Mouse (Mus musculus): ENCODE measurements around the gene Gtf2a2.

The Gtf2a2 gene

DNA sequence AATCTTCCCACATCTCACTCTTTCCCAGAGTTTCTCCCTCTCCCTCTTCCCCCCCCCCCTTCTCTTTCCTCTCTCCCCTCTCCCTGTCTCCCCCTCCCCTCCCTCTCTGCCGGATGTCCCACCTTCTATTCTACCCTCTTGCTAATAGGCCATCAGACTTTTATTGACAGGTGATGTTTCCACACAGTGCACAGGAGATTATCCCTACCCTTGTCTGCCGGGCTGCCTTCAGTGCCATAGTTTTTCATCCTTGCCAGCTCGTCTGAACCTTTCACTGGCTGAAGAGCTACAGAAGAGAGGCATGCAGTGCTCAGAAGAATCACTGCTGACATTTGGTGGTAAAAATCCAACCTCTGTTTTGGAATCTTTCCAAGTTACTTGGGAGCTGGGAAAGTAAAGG, 41.1 kb downstream of the Gtf2a2 start:
- no peak for DNase-seq (ENCODE audit: low spot score in 2 of 2)

GRCm38 (mm10) chr9:70062012-70062411, 49.7 kb downstream of the Gtf2a2 start:
- no peak for DNase-seq (ENCODE audit: low spot score in 2 of 2)

DNA sequence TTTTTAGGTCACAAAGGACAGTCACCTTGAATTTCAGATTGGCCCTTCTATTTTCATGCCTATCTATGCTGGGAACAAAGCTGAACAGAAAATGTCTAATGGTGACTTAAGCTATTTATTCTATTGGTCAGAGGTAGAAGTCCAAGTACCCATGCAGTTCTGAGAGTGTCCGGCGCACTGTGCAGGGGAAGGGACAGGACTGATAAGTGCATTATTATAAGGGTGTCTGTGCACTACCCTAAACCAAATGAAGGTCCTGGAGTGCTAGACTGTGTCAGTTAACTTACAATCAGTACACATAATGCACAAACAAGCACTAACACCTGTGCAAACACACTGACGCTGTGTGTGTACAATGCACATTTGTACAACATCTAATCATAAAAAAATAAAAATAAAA, 55.1 kb downstream of the Gtf2a2 start:
- no peak for DNase-seq (ENCODE audit: low spot score in 2 of 2)

- no peak for DNase-seq (ENCODE audit: low spot score in 2 of 2)
Observed at GRCm38 (mm10) chr9:70069961-70070435, 57.6 kb downstream of the Gtf2a2 start.

DNA sequence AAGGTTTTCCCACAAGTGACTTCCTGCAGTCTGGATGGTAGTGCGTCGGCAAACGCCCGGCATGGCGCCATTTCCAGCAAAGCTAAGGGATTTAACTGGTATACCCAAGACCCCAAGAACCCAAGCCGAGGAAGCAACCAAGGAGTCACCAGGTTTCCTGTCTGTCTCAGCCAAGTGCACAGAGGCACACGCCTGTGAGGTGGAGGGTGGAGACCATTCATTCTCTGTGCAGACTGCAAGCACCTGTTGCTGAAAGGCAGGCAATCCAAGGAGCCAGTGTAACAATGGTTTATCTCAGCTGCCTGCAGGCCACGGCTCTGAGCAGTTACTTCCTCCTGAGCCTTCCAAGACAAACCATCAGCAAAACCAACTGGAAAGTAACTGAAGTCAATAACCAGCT, 60.0 kb downstream of the Gtf2a2 start:
- no peak for DNase-seq (ENCODE audit: low spot score in 2 of 2)
